Mouse (Mus musculus) hindbrain, postnatal 0 days (tissue): ENCODE measurements at regions not wholly inside any gene's neighbourhood (a gene's known extent, or its start where the extent isn't known, plus 50 kb on each side); places are given as distances from the start of the nearest gene placed in this dataset.

Experiments used
- ATAC-seq: fragments of 200-750 bp; cut with Nextera tagmentation; 2 replicates; pipeline ENCODE4 v1.8.0; 2017; ENCODE audit warnings: mild to moderate bottlenecking, moderate TSS enrichment, moderate library complexity
- DNase-seq: peaks from one replicate; pipeline ENCODE4 v3.0.0-alpha.2; 2015; ENCODE audit warnings: low spot score
- H3K27ac ChIP-seq: fragments of 300-500 bp; sonication (generic); 2 replicates; pipeline ENCODE4 v1.5.1; 2014; ENCODE audit warnings: mild to moderate bottlenecking
- H3K27me3 ChIP-seq: fragments of 300-500 bp; sonication (generic); 2 replicates; pipeline ENCODE4 v1.6.1; 2014; ENCODE audit warnings: low read length, mixed read lengths; ENCODE audit not compliant: insufficient read depth
- H3K36me3 ChIP-seq: fragments of 300-500 bp; sonication (generic); 2 replicates; pipeline ENCODE4 v1.6.1; 2014; ENCODE audit warnings: low read length, mixed read lengths; ENCODE audit not compliant: insufficient read depth
- H3K4me1 ChIP-seq: fragments of 300-500 bp; sonication (generic); 2 replicates; pipeline ENCODE4 v1.6.1; 2014; ENCODE audit warnings: antibody characterized with exemption, low read length, mixed read lengths; ENCODE audit not compliant: insufficient read depth
- H3K4me2 ChIP-seq: fragments of 300-500 bp; sonication (generic); 2 replicates; pipeline ENCODE4 v1.6.1; 2014; ENCODE audit warnings: low read depth, mild to moderate bottlenecking, low read length, moderate library complexity, mixed read lengths
- H3K4me3 ChIP-seq: fragments of 300-500 bp; sonication (generic); 2 replicates; pipeline ENCODE4 v1.5.1; 2014; ENCODE audit warnings: low read length
- H3K9ac ChIP-seq: fragments of 300-500 bp; sonication (generic); replicated peaks from 2 replicates; pipeline ENCODE4 v1.6.1; 2014; ENCODE audit warnings: mild to moderate bottlenecking, low read length, moderate library complexity, mixed read lengths
- H3K9me3 ChIP-seq: fragments of 300-500 bp; sonication (generic); 2 replicates; pipeline ENCODE4 v1.6.1; 2016; ENCODE audit warnings: low read length, mixed read lengths
- CTCF ChIP-seq: IDR thresholded peaks from 2 replicates; pipeline ENCODE4 v1.5.1; 2016; ENCODE audit warnings: antibody characterized with exemption, control low read depth, low read depth
- WGBS: fragments of 180-500 bp; shearing (Covaris S2); extraction: QIAGEN DNeasy Blood & Tissue Kit; methylation state at CpG from one replicate; pipeline ENCODE4 v1.1.7; 2014; 5-methylcytosine and 5-hydroxymethylcytosine counted together

DNA sequence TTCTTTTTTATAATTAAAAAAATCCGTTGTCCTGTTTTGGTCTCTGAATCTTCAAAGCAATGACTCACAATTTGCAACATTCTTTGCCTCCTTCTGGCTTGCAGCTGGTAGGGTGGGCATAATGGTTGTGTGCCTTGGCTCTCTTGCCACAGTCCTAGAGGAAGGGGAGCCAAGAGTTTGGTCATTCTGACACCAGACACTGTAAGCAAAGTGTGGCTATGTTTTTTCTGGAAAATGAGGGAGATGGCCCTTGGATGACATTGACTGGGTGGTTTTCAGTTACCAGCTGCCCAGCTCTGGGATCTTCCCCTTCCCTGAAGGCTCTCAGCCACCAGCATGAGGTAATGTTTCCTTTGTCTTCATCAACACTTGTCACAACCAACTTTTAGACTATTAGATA is 833.2 kb downstream of the Efnb2 start:
- no peaks in the 10 kb centered on the region for H3K27me3 ChIP-seq
- no peak overlapping the region for H3K27ac ChIP-seq
- no peaks in the 10 kb centered on the region for H3K4me1 ChIP-seq
- no peaks in the 10 kb centered on the region for H3K9me3 ChIP-seq
- H3K4me2 ChIP-seq: no peak overlapping the region
- ATAC-seq (no peak), DNase-seq (no peak)
- no peak overlapping the region for H3K9ac ChIP-seq
- 89% methylated on average over 1 of the region's 1 CpGs for WGBS
- no peak overlapping the region for H3K4me3 ChIP-seq
- TF ChIP-seq CTCF: no peak
- H3K36me3 ChIP-seq: no peaks in the 10 kb centered on the region

GRCm38 (mm10) chr8:7808395-7808794 is 852.6 kb downstream of the Efnb2 start:
- TF ChIP-seq CTCF: no peak
- H3K4me2 ChIP-seq: no peak overlapping the region
- DNase-seq (no peak), ATAC-seq (no peak)
- no peaks in the 10 kb centered on the region for H3K27me3 ChIP-seq
- 87% methylated on average over 1 of the region's 1 CpGs for WGBS
- H3K9ac ChIP-seq: no peak overlapping the region
- no peaks in the 10 kb centered on the region for H3K4me1 ChIP-seq
- no peaks in the 10 kb centered on the region for H3K36me3 ChIP-seq
- no peak overlapping the region for H3K4me3 ChIP-seq
- H3K27ac ChIP-seq: no peak overlapping the region
- H3K9me3 ChIP-seq: no peaks in the 10 kb centered on the region

DNA sequence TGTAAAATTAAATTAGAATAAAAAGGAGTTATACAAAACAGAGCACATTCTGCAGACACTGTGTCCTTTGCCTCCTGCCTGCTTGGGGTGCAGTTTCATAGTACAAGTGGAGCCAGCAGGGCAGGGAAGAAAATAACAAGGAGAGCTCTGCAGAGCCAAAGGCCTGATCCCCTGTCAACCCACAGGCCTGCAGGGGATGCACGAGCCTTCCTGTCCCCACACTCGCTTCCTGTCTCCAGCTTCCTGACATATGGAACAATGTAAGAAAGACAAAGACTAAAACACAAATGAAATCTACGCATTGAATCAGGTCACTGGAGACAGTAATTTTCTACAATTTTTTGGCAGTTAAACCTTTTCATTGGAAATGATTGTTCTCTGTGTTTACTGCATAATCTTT is 861.8 kb downstream of the Efnb2 start:
- no peak for DNase-seq
- WGBS: 63% methylated on average over 3 of the region's 3 CpGs

GRCm38 (mm10) chr8:7796156-7796555 is 864.9 kb downstream of the Efnb2 start:
- no peaks in the 10 kb centered on the region for H3K4me1 ChIP-seq
- H3K27me3 ChIP-seq: no peaks in the 10 kb centered on the region
- H3K9me3 ChIP-seq: no peaks in the 10 kb centered on the region
- ATAC-seq (no peak), DNase-seq (no peak)
- H3K27ac ChIP-seq: no peak overlapping the region
- H3K4me3 ChIP-seq: no peak overlapping the region
- TF ChIP-seq CTCF: no peak
- no peak overlapping the region for H3K9ac ChIP-seq
- no peaks in the 10 kb centered on the region for H3K36me3 ChIP-seq
- 84% methylated on average over 4 of the region's 4 CpGs for WGBS
- no peak overlapping the region for H3K4me2 ChIP-seq

More for the DNA sequence above, 861.8 kb downstream of the Efnb2 start:
- no peak overlapping the region for H3K4me2 ChIP-seq
- H3K27me3 ChIP-seq: no peaks in the 10 kb centered on the region
- no peaks in the 10 kb centered on the region for H3K36me3 ChIP-seq
- no peak overlapping the region for H3K4me3 ChIP-seq
- H3K9ac ChIP-seq: no peak overlapping the region
- no peaks in the 10 kb centered on the region for H3K4me1 ChIP-seq
- ATAC-seq: no peak
- TF ChIP-seq CTCF: no peak
- no peak overlapping the region for H3K27ac ChIP-seq
- H3K9me3 ChIP-seq: no peaks in the 10 kb centered on the region

- Histone ChIP-seq H3K4me2 (no peak overlapping the region), H3K4me3 (no peak overlapping the region), H3K9me3 (no peaks in the 10 kb centered on the region), H3K4me1 (no peaks in the 10 kb centered on the region), H3K27ac (no peak overlapping the region), H3K9ac (no peak overlapping the region), H3K36me3 (no peaks in the 10 kb centered on the region), H3K27me3 (no peaks in the 10 kb centered on the region)
- DNase-seq: no peak
- no peak for ATAC-seq
- WGBS: 68% methylated on average over 3 of the region's 3 CpGs
- TF ChIP-seq CTCF: no peak
Observed at GRCm38 (mm10) chr8:7763820-7764219, 897.2 kb downstream of the Efnb2 start.

- DNase-seq (no peak), ATAC-seq (no peak)
- WGBS: 55% methylated on average over 4 of the region's 4 CpGs
- no peak overlapping the region for H3K4me2 ChIP-seq
- no peak overlapping the region for H3K27ac ChIP-seq
- H3K4me3 ChIP-seq: no peak overlapping the region
- no peak for TF ChIP-seq CTCF
- H3K9ac ChIP-seq: no peak overlapping the region
- H3K27me3 ChIP-seq: no peaks in the 10 kb centered on the region
- H3K4me1 ChIP-seq: no peaks in the 10 kb centered on the region
- H3K36me3 ChIP-seq: no peaks in the 10 kb centered on the region
- no peaks in the 10 kb centered on the region for H3K9me3 ChIP-seq
Observed at GRCm38 (mm10) chr8:7760987-7761386, 900.1 kb downstream of the Efnb2 start.

DNA sequence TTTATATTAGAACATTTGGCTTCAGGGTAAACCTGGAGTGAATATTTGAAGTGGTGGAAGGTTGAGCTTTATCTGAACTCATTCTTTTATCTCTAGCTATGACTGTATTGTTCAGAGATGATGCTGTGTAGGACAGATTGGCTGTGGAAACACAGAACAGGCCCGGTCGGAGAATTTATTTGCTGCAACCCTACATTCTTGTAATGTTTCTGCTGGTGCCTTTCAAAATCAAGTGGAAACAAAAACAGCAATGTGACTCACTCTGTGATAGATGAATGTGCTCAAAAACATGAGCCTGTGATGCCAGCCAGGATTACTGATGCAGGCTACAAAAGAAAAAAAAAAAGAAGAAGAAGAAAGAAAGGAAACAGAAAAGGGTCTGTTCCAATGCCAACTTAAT is 928.3 kb downstream of the Efnb2 start:
- no peak for DNase-seq
- no peak for TF ChIP-seq CTCF
- Histone ChIP-seq H3K4me2 (no peak overlapping the region), H3K27ac (no peak overlapping the region), H3K4me3 (no peak overlapping the region), H3K27me3 (no peaks in the 10 kb centered on the region), H3K9me3 (no peaks in the 10 kb centered on the region), H3K36me3 (no peaks in the 10 kb centered on the region), H3K4me1 (no peaks in the 10 kb centered on the region), H3K9ac (no peak overlapping the region)
- ATAC-seq: no peak
- WGBS: 54% methylated on average over 2 of the region's 2 CpGs
